Mouse (Mus musculus) urinary bladder, postnatal 10 days (tissue): ENCODE data around the gene Olfr1490.
"Not testable (repeated sequence)": the region's sequence is repeated elsewhere in the genome, so short reads cannot be mapped to it uniquely, and the experiment has no call there.

Experiments used
- DNase-seq: peaks from one replicate; pipeline ENCODE4 v3.0.0; 2022; ENCODE audit warnings: low spot score

Gene Olfr1490

GRCm38 (mm10) chr19:13650791-13651190, at the start of gene Olfr1490:
TSS of gene Olfr1490 (plus strand) at chr19:13651091.
- DNase-seq = no peak

DNA sequence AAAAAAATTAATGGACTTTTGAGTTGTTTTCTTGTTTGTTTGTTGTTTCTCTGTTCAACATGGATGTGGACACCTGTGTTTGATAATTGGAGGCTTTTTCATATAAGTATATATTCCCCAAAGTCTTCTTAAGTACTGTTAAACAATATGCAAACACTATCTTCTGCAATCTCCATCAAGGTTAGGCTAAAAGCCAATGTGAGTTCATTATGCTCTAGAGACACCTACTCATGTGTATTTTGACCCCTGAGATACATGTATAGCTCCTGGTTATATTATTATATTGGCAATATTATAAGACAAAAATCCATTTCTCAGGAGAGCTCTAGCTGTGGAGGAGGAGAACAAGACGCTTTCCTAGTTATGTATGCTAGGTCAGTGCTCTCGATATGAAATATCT, 33.8 kb upstream of the Olfr1490 start, which contains the start of gene Olfr1487:
Gene Olfr1487, plus strand, starts transcription at position 301 of the 400 bp plus-strand sequence.
- not testable (repeated sequence) for DNase-seq

- DNase-seq = no peak
These were observed 19.6 kb upstream of the Olfr1490 start, which contains the start of gene Olfr1489 for GRCm38 (mm10) chr19:13631321-13631720. TSS of gene Olfr1489 (plus strand) at chr19:13631621.

GRCm38 (mm10) chr19:13696968-13697367, 46.1 kb downstream of the Olfr1490 start, which contains the start of gene Olfr1491:
TSS of gene Olfr1491 (plus strand) at chr19:13697268.
- DNase-seq = no peak
